Mouse (Mus musculus) brain, embryonic 14.5 days (tissue): ENCODE data around the gene Tpd52l2. TPM values are rescaled to one million over a fixed set of nuclear protein-coding genes. Genes with fewer than 3 reads are reported as not detected.

ENCODE experiments used
- DNase-seq: peaks from one replicate; pipeline ENCODE4 v3.0.0-alpha.2; 2011; ENCODE audit warnings: low read depth
- CTCF ChIP-seq: fragments of 200-500 bp; IDR thresholded peaks from 2 replicates; pipeline ENCODE4 v1.5.1; 2012; ENCODE audit warnings: inconsistent platforms, mild to moderate bottlenecking, moderate library complexity, borderline replicate concordance; ENCODE audit not compliant: insufficient read depth, insufficient read length; ENCODE audit errors: extremely low read depth
- POLR2A ChIP-seq: fragments of 200-500 bp; IDR thresholded peaks from 2 replicates; pipeline ENCODE4 v1.6.1; 2012; ENCODE audit warnings: mild to moderate bottlenecking, inconsistent platforms, borderline replicate concordance; ENCODE audit not compliant: poor library complexity, insufficient read depth, insufficient read length, severe bottlenecking; ENCODE audit errors: extremely low read depth
- polyA plus RNA-seq: library from polyadenylated mRNA; depleted of rRNA; stranded (reverse); fragments of >200 nt; gene quantifications from 2 replicates; pipeline ENCODE4 v1.2.3, GENCODE M21; 2012

The Tpd52l2 gene
- polyA plus RNA-seq, 1 experiment, result 94.9 TPM

DNA sequence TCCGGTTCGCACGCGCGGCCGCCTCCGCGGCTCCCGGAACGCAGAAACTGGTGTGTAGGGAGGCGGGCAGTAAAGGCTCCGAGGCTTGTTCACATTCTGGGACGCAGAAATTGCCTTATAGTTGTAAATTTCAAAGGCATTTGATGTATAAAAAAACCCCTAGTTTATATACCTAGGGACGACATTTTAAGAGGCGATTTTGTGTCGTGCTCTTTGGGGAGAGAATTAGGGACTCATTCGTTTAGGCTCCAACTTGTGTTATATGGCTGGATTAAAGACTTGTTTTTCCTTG, 23.9 kb downstream of the Tpd52l2 start:
- no peak for TF ChIP-seq CTCF
- no peak for TF ChIP-seq POLR2A
- no peak for DNase-seq

DNA sequence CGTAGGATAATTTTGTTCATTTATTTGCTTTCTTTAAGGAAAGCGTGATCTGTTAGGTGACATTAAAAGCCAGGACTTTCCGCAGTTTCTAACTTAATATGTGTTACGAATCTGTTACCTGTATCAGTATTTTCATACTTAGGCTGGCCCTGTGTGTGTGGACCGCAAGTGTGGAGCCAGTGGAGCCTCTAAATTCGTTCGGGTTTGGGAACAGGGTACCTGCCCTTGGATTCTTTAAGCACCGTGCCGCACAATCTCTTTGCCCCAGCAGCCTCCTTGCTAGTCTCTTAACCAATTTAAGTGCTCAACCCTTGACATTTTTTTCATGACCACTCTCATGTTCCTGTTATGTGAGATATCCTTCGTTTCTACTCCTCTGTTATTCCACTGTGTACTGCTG, 24.5 kb downstream of the Tpd52l2 start:
- no peak for DNase-seq
- TF ChIP-seq CTCF, result no peak
- TF ChIP-seq POLR2A, result no peak

GRCm38 (mm10) chr2:181522811-181523210, 25.9 kb downstream of the Tpd52l2 start:
- TF ChIP-seq POLR2A (no peak), CTCF (peak; percentile 42; the same call in 1 of the 2 replicates)

GRCm38 (mm10) chr2:181525526-181525925, 28.6 kb downstream of the Tpd52l2 start:
- DNase-seq, result no peak
- TF ChIP-seq CTCF (no peak), POLR2A (no peak)

More at GRCm38 (mm10) chr2:181522811-181523210, 25.9 kb downstream of the Tpd52l2 start:
- DNase-seq, result peak; percentile 16

GRCm38 (mm10) chr2:181529076-181529475, 32.1 kb downstream of the Tpd52l2 start:
- no peak for DNase-seq
- TF ChIP-seq POLR2A, result no peak
- no peak for TF ChIP-seq CTCF

DNA sequence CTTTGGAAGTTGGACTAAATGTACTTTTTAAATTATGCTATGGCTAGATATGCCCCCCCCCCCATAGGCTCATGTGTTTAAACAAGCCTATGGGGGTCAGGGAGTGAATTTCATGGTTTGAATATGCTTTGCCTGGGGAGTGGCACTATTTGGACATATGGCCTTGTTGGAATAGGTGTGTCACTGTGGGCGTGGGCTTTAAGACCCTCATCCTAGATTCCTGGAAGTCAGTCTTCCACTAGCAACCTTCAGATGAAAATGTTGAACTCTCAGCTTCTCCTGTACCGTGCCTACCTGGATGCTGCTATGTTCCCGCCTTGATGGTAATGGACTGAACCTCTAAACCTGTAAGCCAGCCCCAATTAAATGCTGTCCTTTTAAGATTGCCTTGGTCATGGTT, 35.6 kb downstream of the Tpd52l2 start:
- DNase-seq, result no peak
- TF ChIP-seq POLR2A, result no peak
- no peak for TF ChIP-seq CTCF

- no peak for TF ChIP-seq CTCF
- no peak for TF ChIP-seq POLR2A
- no peak for DNase-seq
Observed at GRCm38 (mm10) chr2:181536410-181536809, 39.5 kb downstream of the Tpd52l2 start.

- no peak for TF ChIP-seq CTCF
- no peak for TF ChIP-seq POLR2A
- DNase-seq, result peak; percentile 79
Observed at GRCm38 (mm10) chr2:181537444-181538047, 40.6 kb downstream of the Tpd52l2 start.

DNA sequence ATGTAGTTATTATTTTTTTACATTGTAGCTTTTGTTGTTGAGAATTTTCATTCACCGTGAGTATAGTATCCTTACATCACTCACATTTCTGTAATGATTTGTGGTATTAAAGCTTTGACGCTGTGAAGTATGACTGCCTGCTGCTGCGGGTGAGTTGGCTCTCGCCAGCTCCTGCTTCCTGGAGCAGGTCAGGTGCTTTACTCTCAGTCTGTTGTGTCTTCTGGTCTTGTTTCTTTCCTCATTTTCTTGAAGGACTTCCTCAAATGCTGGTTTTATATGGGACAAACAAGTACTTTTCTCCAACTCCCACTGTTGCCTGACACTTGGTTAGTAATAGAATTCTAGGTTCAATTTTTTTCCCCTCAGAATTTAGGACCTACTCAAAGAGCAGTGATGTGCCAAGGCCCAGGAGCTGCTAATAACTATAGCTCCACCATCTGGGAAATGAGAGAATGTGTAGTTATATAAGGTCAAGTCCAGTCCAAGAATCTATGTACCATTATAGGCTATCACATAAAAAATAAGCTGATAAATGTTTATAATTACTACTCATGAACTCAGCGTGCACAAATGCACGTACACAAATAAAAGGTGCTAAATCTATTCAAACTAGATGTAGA, 44.9 kb downstream of the Tpd52l2 start:
- no peak for DNase-seq
- no peak for TF ChIP-seq CTCF
- TF ChIP-seq POLR2A, result no peak

- DNase-seq, result no peak
- TF ChIP-seq POLR2A, result no peak
- no peak for TF ChIP-seq CTCF
Observed at GRCm38 (mm10) chr2:181546142-181546541, 49.2 kb downstream of the Tpd52l2 start.

- DNase-seq, result no peak
- TF ChIP-seq POLR2A, result no peak
- TF ChIP-seq CTCF, result no peak
Observed at GRCm38 (mm10) chr2:181548227-181548626, 51.3 kb downstream of the Tpd52l2 start.

- DNase-seq, result no peak
- no peak for TF ChIP-seq CTCF
- no peak for TF ChIP-seq POLR2A
Observed at GRCm38 (mm10) chr2:181548682-181549081, 51.7 kb downstream of the Tpd52l2 start.
